In the genomic region with DNA sequence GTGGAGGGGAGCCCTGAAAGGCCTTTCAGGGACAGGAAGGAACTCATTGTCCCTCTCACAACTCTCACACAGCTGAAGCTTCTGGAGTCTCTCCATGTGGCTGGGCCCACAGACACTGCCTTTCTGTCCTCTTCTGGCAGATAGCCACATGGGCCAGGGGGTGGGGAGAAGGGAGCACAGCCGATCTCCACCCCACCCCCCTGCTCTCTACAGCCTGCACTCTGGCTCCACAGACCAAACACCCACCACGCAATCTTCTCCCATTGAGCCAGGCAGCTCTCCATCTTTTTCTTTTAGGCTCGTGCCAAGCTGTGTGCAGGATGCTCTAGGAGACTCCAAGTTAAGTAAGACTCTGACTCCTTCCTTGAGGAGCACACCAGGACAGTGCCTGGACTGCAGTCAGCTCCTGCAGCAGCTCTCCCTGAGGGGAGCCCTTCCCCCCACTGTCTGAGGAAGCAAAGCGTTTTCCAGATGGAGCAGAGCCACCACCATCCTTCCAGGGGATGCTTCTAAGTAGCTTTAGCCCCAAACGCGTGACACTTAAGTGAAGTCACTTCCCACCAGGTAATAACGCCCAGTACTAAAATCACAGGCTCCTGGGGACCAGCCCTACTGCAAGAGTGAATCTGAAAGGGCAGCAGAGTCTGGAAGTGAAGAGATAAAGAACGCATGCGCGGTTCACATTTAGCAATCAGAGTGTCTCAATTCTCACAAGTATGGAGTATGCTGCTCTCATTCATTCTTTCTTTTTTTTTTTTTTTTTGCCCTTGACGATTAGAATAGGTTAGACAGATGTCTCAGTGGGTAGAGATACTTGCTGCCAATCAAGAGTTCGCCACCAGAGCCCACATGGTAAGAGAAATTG, we compare ENCODE assay signal across 9 mouse cellular contexts. TPM values are rescaled to one million over a fixed set of nuclear protein-coding genes. Genes with fewer than 3 reads are reported as not detected.
DNase-seq lines count a peak whose midpoint lies in the region; ATAC-seq and TF ChIP-seq lines count a peak whose summit lies in the region.
"Had no signal": no experiment of that assay in that cellular context is flagged by ENCODE, and none has a peak within 500 bp of the region (broad histone marks: within the 10 kb centered on the region; RNA-seq: fewer than 3 reads in every experiment).

No protein-coding gene starts in this region.

- peak; percentile 70; the same call in 1 of the 2 replicates for ATAC-seq in heart, embryonic 11.5 days (replicated peaks; ENCODE audit: insufficient number of reproducible peaks, low FRiP score, low TSS enrichment)
- peak; percentile 79 for ATAC-seq in kidney, embryonic 16.5 days (ENCODE audit: low FRiP score, low TSS enrichment)
- ATAC-seq in limb, embryonic 14.5 days (ENCODE audit: low FRiP score, low read depth) = peak; percentile 70

- H3K4me3 ChIP-seq in forebrain, embryonic 10.5 days = no peak overlapping the region
- no peak overlapping the region for H3K4me3 ChIP-seq in heart, embryonic 11.5 days (ENCODE audit: low read depth, low read length)
- no peak overlapping the region for H3K4me3 ChIP-seq in kidney, embryonic 16.5 days (ENCODE audit: low read length)
- H3K4me3 ChIP-seq in limb, embryonic 14.5 days (replicated peaks; ENCODE audit: low read length) = no peak overlapping the region

- H3K36me3 ChIP-seq in forebrain, embryonic 10.5 days (replicated peaks) = peaks cover 42% of the 10 kb centered on the region
- no peaks in the 10 kb centered on the region for H3K36me3 ChIP-seq in heart, embryonic 11.5 days (ENCODE audit: control insufficient read depth, insufficient read depth, low read length)
- 0 out of 2 replicates have a peak, but pooled peaks cover 7% of the 10 kb centered on the region for H3K36me3 ChIP-seq in kidney, embryonic 16.5 days (ENCODE audit: insufficient read depth, low read length)
- no peaks in the 10 kb centered on the region for H3K36me3 ChIP-seq in limb, embryonic 14.5 days (ENCODE audit: control insufficient read depth, insufficient read depth, low read length)

- no peak overlapping the region for H3K9ac ChIP-seq in heart, embryonic 11.5 days (ENCODE audit: low read depth, low read length)
- no peak overlapping the region for H3K9ac ChIP-seq in kidney, embryonic 16.5 days (replicated peaks; ENCODE audit: low read length)
- 0 out of 2 replicates have a peak overlapping the region, but pooled peaks have one; percentile 1 for H3K9ac ChIP-seq in limb, embryonic 14.5 days (ENCODE audit: low read depth, low read length, severe bottlenecking)

- TF ChIP-seq POLR2A in limb, embryonic 14.5 days (IDR thresholded peaks at IDR 0.05; ENCODE audit: borderline replicate concordance, extremely low read depth, insufficient read depth, insufficient read length) = no peak

- peak overlapping the region; percentile 24 for H3K4me2 ChIP-seq in heart, embryonic 11.5 days
- no peak overlapping the region for H3K4me2 ChIP-seq in kidney, embryonic 16.5 days (replicated peaks; ENCODE audit: low read depth, low read length)
- 0 out of 2 replicates have a peak overlapping the region, but pooled peaks have one; percentile 13 for H3K4me2 ChIP-seq in limb, embryonic 14.5 days (replicated peaks; ENCODE audit: low read depth, low read length, severe bottlenecking)

- peaks cover 21% of the 10 kb centered on the region for H3K4me1 ChIP-seq in forebrain, embryonic 10.5 days
- H3K4me1 ChIP-seq in heart, embryonic 11.5 days (ENCODE audit: control insufficient read depth, insufficient read depth, low read length) = peaks cover 16% of the 10 kb centered on the region
- H3K4me1 ChIP-seq in kidney, embryonic 16.5 days (ENCODE audit: insufficient read depth, low read length) = peaks cover 16% of the 10 kb centered on the region
- H3K4me1 ChIP-seq in limb, embryonic 14.5 days (ENCODE audit: control insufficient read depth, insufficient read depth, low read length) = peaks cover 10% of the 10 kb centered on the region

- peak; percentile 18 for DNase-seq in kidney, adult 18-20 months
- DNase-seq in kidney, adult 11 months = no peak
- DNase-seq in forebrain, embryonic 10.5 days (ENCODE audit: extremely low spot score, low spot score) = no peak
- peak; percentile 56 for DNase-seq in limb, embryonic 14.5 days (ENCODE audit: low spot score)
- peak; percentile 50 for DNase-seq in ovary, postnatal 36 days (ENCODE audit: low spot score)
- DNase-seq in urinary bladder, postnatal 25 days (ENCODE audit: low spot score) = no peak

- no peaks in the 10 kb centered on the region for H3K27me3 ChIP-seq in forebrain, embryonic 10.5 days (ENCODE audit: poor library complexity, severe bottlenecking)
- H3K27me3 ChIP-seq in heart, embryonic 11.5 days (ENCODE audit: control insufficient read depth, insufficient read depth, low read length) = no peaks in the 10 kb centered on the region
- H3K27me3 ChIP-seq in kidney, embryonic 16.5 days (ENCODE audit: insufficient read depth, low read length) = no peaks in the 10 kb centered on the region
- H3K27me3 ChIP-seq in limb, embryonic 14.5 days (ENCODE audit: control insufficient read depth, insufficient read depth, low read length) = no peaks in the 10 kb centered on the region

- H3K27ac ChIP-seq in forebrain, embryonic 10.5 days = peak overlapping the region; percentile 68
- peak overlapping the region; percentile 30 for H3K27ac ChIP-seq in heart, embryonic 11.5 days (ENCODE audit: low read depth, low read length)
- H3K27ac ChIP-seq in kidney, embryonic 16.5 days (ENCODE audit: low read length) = peak overlapping the region; percentile 13; the same call in 1 of the 2 replicates
- peak overlapping the region; percentile 75 for H3K27ac ChIP-seq in limb, embryonic 14.5 days (replicated peaks; ENCODE audit: low read depth, low read length)

- 46% methylated on average over 12 of the region's 12 CpGs for WGBS in forebrain, embryonic 10.5 days
- 24% methylated on average over 12 of the region's 12 CpGs for WGBS in heart, embryonic 11.5 days (ENCODE audit: insufficient replicate concordance)
- WGBS in kidney, embryonic 16.5 days = 42% methylated on average over 12 of the region's 12 CpGs
- WGBS in limb, embryonic 14.5 days = 33% methylated on average over 12 of the region's 12 CpGs

- peaks cover 1% of the 10 kb centered on the region; the same call in 1 of the 2 replicates for H3K9me3 ChIP-seq in forebrain, embryonic 10.5 days
- no peaks in the 10 kb centered on the region for H3K9me3 ChIP-seq in heart, embryonic 11.5 days (replicated peaks; ENCODE audit: control insufficient read depth, low read length)
- 0 out of 2 replicates have a peak, but pooled peaks cover under 1% of the 10 kb centered on the region for H3K9me3 ChIP-seq in kidney, embryonic 16.5 days (ENCODE audit: low read length)
- no peaks in the 10 kb centered on the region for H3K9me3 ChIP-seq in limb, embryonic 14.5 days (ENCODE audit: control insufficient read depth, low read length)

RNA-seq across cellular contexts. Expression of gene Dennd2a, which starts 28.8 kb away (rescaled TPM):
- polyA plus RNA-seq in forebrain, embryonic 10.5 days (2016; fragmentation: Nextera tagmentation; extraction: Ambion mirVana) = 32.8 and 33.4 TPM in 2 replicates
- 21.5 and 24.8 TPM in 2 replicates for polyA plus RNA-seq in heart, embryonic 11.5 days (2014; fragmentation: Nextera tagmentation; extraction: Ambion mirVana)
- 20.6 and 20.9 TPM in 2 replicates for polyA plus RNA-seq in kidney, embryonic 16.5 days (2015; fragmentation: Nextera tagmentation; extraction: Ambion mirVana)
- 52.2 and 60.1 TPM in 2 replicates for polyA plus RNA-seq in limb, embryonic 14.5 days (2012; rRNA removed)
- polyA plus RNA-seq in limb, embryonic 14.5 days (2014; fragmentation: Nextera tagmentation; extraction: Ambion mirVana) = 28.3 and 31.6 TPM in 2 replicates

RNA-seq across cellular contexts. Expression of gene Adck2, which starts 44.8 kb away (rescaled TPM):
- polyA plus RNA-seq in forebrain, embryonic 10.5 days (2016; fragmentation: Nextera tagmentation; extraction: Ambion mirVana) = 19.1 and 22.1 TPM in 2 replicates
- polyA plus RNA-seq in heart, embryonic 11.5 days (2014; fragmentation: Nextera tagmentation; extraction: Ambion mirVana) = 14.9 and 18.6 TPM in 2 replicates
- polyA plus RNA-seq in kidney, embryonic 16.5 days (2015; fragmentation: Nextera tagmentation; extraction: Ambion mirVana) = 31.7 and 32.8 TPM in 2 replicates
- 17.0 and 19.3 TPM in 2 replicates for polyA plus RNA-seq in limb, embryonic 14.5 days (2012; rRNA removed)
- 38.4 and 41.1 TPM in 2 replicates for polyA plus RNA-seq in limb, embryonic 14.5 days (2014; fragmentation: Nextera tagmentation; extraction: Ambion mirVana)

RNA-seq across cellular contexts. Expression of gene Gm42420, which starts 56.6 kb away (rescaled TPM):
- polyA plus RNA-seq in forebrain, embryonic 10.5 days (2016; fragmentation: Nextera tagmentation; extraction: Ambion mirVana) = 0.74 TPM in 1 of 2 replicates, not detected in the other
- polyA plus RNA-seq in heart, embryonic 11.5 days (2014; fragmentation: Nextera tagmentation; extraction: Ambion mirVana) = 1.4 and 1.9 TPM in 2 replicates
- polyA plus RNA-seq in kidney, embryonic 16.5 days (2015; fragmentation: Nextera tagmentation; extraction: Ambion mirVana) = 3.8 TPM in 1 of 2 replicates, not detected in the other
- 0.59 and 1.2 TPM in 2 replicates for polyA plus RNA-seq in limb, embryonic 14.5 days (2012; rRNA removed)
- 1.2 and 1.7 TPM in 2 replicates for polyA plus RNA-seq in limb, embryonic 14.5 days (2014; fragmentation: Nextera tagmentation; extraction: Ambion mirVana)
- polyA plus RNA-seq: C2C12 had no signal

Comparison
In these comparisons a context has a peak if more than half of its experiments do, and no peak if none do; other contexts are left out.
1. DNase-seq: peak in kidney, adult 18-20 months (single experiment), limb, embryonic 14.5 days (single experiment) and ovary, postnatal 36 days (single experiment); none in kidney, adult 11 months (single experiment), forebrain, embryonic 10.5 days (single experiment) and urinary bladder, postnatal 25 days (single experiment).
2. H3K27ac ChIP-seq: peak in every context shown above with its lines; median percentile 75 in limb, embryonic 14.5 days; 68 in forebrain, embryonic 10.5 days; 30 in heart, embryonic 11.5 days; 13 in kidney, embryonic 16.5 days.
3. Peak in every context shown above with its lines, with median percentiles within 50 percentile points of each other: ATAC-seq.